Mouse (Mus musculus) right cerebral cortex, postnatal 14 days (tissue): Measurements from ENCODE around the gene Mogs.
"Not testable (repeated sequence)": the region's sequence is repeated elsewhere in the genome, so short reads cannot be mapped to it uniquely, and the experiment has no call there.

Experiments used
- DNase-seq: peaks from one replicate; pipeline ENCODE4 v3.0.0; 2022

The Mogs gene

DNA sequence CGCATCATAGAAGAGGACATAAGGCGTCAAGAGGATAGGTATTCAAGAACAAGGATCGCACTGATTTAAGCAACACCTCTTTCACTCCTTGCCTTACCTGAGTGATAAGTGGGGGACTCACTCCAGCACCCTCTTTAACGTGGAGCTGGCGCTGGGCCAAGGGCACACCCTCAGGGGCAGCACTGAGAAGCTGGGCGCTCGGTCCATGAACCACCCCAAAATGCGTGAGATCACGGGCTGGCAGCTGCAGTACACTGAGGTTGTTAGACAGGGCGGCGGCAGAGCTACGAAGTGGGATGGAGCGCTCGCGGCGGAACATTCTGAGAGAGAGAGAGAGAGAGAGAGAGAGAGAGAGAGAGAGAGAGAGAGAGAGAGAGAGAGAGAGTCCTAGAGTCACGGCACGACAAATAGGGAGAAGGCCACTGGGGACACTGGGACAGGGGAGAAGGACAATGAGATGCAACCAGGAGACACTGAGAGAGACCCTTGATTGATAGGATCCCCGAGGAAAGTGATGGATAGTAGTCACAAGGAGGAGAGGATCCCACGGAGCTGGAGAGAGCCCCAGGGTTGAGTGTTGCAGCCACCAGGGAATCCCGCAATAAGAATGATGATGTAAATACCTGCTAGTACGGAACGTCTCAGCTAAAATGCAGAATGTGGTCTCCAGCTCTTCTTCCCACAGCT, 40.4 kb downstream of the Mogs start:
- peak; percentile 65 for DNase-seq

DNA sequence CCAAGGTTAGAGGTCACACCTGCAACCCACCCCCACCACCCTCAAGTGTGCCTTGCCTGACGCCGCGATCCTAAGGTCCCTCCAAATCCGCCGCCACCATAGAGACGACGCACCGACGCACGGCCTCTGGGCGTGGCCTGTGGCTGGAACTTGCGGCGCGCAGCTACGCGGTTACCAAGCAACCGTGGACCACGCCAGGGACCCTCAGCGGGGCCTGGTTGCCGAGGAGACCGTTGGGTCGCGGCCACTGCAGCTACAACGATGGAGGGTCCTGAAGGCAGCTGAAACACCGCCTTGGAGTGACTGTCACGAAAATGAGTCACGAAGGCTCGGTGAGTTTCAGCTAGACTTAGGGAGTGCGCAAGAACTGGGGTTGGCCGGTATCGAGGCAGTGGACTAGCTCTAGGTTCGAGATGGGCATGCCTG, 41.0 kb downstream of the Mogs start, which contains the start of the genes Wdr54 and 1700003E16Rik:
TSS of gene Wdr54 (minus strand) at position 139 of the 426 bp plus-strand sequence.
TSS of gene 1700003E16Rik (plus strand) at position 146 of the 426 bp plus-strand sequence.
- DNase-seq: peak; percentile 83

DNA sequence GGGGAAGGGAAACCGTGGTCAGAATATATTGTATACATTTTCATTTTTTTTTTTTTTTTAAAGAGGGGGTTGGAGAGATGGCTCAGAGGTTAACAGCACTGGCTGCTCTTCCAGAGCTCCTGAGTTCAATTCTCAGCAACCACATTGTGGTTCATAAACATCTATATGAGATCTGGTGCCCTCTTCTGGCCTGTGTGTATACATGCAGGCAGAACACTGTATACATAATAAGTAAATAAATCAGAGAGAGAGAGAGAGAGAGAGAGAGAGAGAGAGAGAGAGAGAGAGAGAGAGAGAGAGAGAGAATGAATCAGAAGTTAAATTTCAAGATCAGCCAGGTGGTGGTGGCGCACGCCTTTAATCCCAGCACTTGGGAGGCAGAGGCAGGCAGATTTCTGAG, 44.2 kb downstream of the Mogs start:
- not testable (repeated sequence) for DNase-seq

DNA sequence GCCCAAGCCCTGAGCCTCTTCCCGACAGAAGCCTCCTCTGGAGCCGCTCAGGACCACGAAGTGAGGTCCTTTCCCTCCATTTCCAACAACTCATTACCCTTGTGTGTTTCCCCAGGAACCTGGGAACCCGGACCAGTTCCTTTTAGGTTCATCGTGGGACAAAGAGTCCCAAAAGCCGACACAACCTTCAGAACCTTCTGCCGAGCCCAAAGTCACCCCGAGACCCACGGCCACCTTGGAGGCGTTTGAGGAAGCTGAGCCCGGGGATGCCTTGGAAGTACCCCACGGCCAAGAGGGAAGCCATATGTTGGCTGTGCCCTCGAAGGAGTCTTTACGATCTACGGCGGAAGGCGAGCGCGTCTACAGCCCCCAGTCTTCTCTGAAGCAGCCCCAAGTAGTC, 46.1 kb downstream of the Mogs start:
- no peak for DNase-seq

DNA sequence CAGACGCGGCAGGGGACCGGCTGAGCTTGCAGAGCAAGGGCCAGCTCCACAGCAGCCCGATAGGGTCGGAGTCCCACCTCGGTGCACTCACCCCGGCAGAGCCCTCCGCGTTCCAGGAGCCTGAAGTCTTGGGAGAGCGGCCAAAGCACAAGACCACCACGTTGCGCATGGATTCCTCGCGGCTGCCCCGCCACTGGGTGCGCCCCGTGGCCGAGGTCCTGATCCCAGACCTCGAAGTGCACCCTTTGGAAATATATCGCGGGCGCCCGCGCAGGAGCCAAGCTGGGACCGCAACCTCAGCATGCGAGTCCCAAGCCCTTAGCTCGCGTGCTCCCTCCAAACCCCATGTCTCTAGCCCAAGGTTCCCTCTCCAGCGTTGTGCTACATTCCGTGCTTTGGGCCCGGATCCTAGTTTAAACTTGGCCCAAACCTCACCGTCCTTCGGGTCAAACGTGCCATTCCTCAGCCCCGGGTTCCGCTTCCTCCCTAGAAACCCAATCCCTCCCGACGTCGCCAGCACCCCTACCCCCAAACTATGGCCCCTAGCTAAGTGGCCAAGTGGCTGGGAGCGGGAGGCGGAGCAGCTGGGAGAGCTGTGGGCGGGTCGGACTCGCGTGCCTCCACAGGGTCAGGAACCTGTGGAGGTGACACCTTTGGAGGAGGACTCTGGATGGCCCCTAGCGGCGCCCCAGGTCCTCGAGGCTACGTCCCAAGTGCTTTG, 46.8 kb downstream of the Mogs start:
- DNase-seq: no peak

DNA sequence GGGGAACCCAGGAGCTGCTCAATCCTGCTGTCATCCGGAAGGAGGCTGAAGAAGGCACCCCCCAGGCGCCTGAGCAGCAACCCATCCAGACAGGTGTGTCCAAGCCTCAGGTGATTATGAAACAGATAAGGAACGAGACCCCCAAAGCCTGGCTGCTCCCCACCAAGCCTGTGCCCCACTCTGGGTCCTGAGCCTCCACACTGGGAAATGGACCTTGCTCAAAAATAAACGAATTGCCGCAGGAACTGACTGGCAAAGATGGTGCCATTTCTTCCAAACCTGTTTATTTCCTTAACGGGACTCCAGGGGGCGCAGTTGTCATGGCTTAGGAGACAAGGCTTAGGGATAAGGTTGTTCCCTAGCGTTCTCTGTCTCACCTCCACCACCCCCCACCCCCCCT, 47.4 kb downstream of the Mogs start:
- DNase-seq: peak; percentile 66

DNA sequence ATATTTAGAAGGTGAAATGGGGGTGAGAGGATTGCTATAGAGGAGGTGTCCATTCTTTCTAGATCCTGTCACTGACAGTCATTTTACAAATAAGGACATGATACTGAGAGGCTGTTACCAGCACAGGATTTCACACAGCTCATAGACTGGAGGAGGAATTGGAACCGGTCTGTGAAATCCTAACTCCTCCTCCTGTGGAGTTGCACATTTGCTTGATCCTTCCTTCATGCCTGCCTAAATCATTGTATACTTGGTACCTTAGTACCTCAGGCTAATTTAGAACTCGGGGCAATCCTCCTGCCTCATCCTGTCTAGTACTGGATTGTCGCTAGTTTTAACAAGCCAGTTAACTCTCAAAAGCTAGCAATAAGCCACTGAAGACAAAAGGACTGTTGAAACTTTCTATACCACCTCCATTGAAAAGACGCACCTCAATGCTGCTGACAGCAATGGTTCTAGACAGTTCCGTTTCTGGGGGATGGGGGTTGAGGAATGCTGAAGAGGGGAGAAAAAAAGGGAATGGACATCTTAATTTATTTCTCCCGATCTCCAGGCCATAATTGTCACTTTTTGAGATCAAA, 49.8 kb downstream of the Mogs start:
- no peak for DNase-seq

DNA sequence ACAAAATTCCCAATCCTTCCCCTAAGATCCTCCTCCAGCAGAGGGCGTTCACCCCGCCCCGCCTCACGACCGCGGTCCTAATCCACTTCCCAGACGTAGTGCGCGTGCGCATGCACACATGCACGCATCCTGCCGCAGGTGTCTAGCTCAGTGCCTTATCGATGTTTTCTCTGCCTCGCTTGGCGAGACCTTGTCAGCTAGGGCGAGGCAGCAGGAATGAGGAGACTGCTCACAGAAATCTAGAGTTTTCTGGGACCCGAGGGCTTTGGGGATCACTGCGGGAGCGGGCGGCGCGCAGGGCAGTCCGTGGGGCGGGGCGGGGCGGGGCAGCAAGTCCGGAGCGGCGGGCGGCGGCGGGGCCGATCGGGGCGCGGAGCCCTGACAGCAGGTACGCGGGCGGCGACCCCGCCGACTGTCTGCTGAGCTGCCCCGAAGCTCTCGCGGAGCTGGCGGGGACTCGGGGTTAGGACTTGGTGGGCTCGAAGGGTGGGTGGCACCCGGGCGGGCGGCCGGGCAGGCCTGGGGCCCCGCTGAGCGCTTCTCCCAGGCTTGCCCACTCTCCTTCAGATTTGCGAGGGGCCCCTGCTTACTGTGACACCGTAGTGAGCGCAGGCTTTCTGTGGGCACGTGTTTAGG, 50.4 kb downstream of the Mogs start, which contains the start of gene Dctn1:
TSS of gene Dctn1 (plus strand) at position 314 of the 636 bp plus-strand sequence.
- peak; percentile 95 for DNase-seq

DNA sequence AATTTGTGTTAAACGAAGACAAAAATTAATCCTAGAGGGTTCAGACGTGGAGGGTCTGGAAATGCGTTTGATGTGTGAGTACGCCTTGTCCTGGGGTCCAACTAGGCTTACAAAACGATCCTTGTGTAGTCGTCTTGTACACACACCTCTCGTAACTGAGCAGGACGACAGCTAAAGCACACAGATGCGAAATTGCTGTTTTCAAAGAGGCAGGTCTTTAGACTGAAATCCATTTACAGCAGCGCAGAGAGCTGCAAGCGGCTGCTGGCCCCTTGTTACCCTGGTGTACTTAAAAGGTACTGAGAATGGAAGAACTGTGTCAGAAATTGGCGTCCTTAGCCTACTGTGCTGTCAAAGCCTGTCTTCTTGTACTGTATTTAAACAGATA, 50.9 kb downstream of the Mogs start:
- no peak for DNase-seq
